Comparison of ENCODE assay signal across 29 mouse cellular contexts in the genomic region with DNA sequence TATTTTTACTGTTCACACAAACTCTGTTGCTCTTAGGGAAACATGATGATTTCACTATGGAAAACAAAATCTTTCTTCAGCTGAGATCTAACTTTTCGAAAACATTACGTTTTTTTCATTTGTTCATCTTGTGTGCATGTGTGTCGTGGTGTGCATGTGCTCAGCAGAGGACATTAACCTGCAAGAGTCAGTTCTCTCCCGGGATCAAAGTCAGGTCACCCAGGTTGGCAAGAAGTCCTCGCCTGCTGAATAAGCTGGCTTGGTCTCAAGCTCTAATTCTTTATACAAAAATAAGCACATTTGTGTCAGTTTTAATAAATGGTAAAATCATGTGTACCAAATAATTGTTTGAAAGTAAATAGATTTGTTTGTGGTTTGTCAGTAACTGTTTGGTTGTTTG.
DNase-seq lines count a peak whose midpoint lies in the region.
"Had no signal": no experiment of that assay in that cellular context is flagged by ENCODE, and none has a peak within 500 bp of the region (broad histone marks: within the 10 kb centered on the region; RNA-seq: fewer than 3 reads in every experiment).

No protein-coding gene starts in this region.

- WGBS in heart, embryonic 10.5 days: 84% methylated on average over 5 of the region's 5 CpGs

- H3K9me3 ChIP-seq in heart, embryonic 10.5 days: peaks cover 5% of the 10 kb centered on the region; the same call in 1 of the 2 replicates
- H3K9me3 ChIP-seq: forebrain, embryonic 15.5 days; intestine, embryonic 15.5 days had no signal

- intact Hi-C loops in heart, postnatal 25 days (cut with DNase I): no loop called here

- peak; percentile 11 for DNase-seq in cerebellum, adult 9-11 months
- DNase-seq in cerebellum, adult 8-10 months: no peak
- DNase-seq in heart, embryonic 10.5 days (ENCODE audit: low spot score): peak; percentile 39
- DNase-seq in heart, postnatal 25 days (ENCODE audit: low spot score): no peak
- peak; percentile 51 for DNase-seq in adipocyte (ENCODE audit: low spot score)
- no peak for DNase-seq in natural killer cell, adult 2 months (ENCODE audit: low spot score in 2 of 2)
- DNase-seq in adrenal gland, postnatal 36 days: no peak
- DNase-seq: adrenal gland, adult 2 months; adrenal gland, postnatal 14 days; B cell, adult 2 months; cerebellum, adult 11-12 months; embryo, embryonic 11 days; gastrocnemius, postnatal 10 days; gastrocnemius, postnatal 36 days; heart, postnatal 14 days; kidney, adult 11 months had no signal

- H3K27me3 ChIP-seq in heart, embryonic 10.5 days (ENCODE audit: insufficient read depth, poor library complexity, severe bottlenecking): no peaks in the 10 kb centered on the region
- H3K27me3 ChIP-seq: CH12.LX; embryonic facial prominence, embryonic 13.5 days; forebrain, embryonic 15.5 days; heart, embryonic 13.5 days; intestine, embryonic 15.5 days; Patski had no signal

- H3K4me3 ChIP-seq in heart, embryonic 10.5 days: no peak overlapping the region
- H3K4me3 ChIP-seq in brown adipose tissue, adult 24 weeks (ENCODE audit: insufficient read depth, low read depth, low read length): no peak overlapping the region
- H3K4me3 ChIP-seq: embryonic facial prominence, embryonic 10.5 days; embryonic facial prominence, embryonic 13.5 days; erythroblast, embryonic 14.5 days; forebrain, embryonic 12.5 days; forebrain, embryonic 15.5 days; heart, embryonic 13.5 days; hindbrain, embryonic 10.5 days; hindbrain, embryonic 13.5 days; intestine, embryonic 15.5 days had no signal

- H3K27ac ChIP-seq in heart, embryonic 10.5 days: no peak overlapping the region
- H3K27ac ChIP-seq in brown adipose tissue, adult 24 weeks (replicated peaks; ENCODE audit: low read depth, low read length): peak overlapping the region; percentile 68; the same call in 1 of the 2 replicates
- H3K27ac ChIP-seq: embryonic facial prominence, embryonic 10.5 days; embryonic facial prominence, embryonic 13.5 days; forebrain, embryonic 12.5 days; forebrain, embryonic 15.5 days; heart, embryonic 13.5 days; hindbrain, embryonic 10.5 days; hindbrain, embryonic 13.5 days; intestine, embryonic 15.5 days had no signal

- H3K4me1 ChIP-seq in heart, embryonic 10.5 days: peaks cover 3% of the 10 kb centered on the region; the same call in 1 of the 2 replicates
- peaks cover 11% of the 10 kb centered on the region for H3K4me1 ChIP-seq in brown adipose tissue, adult 24 weeks (ENCODE audit: control insufficient read depth, insufficient read depth, insufficient read length, low read length)
- H3K4me1 ChIP-seq: embryonic facial prominence, embryonic 10.5 days; embryonic facial prominence, embryonic 13.5 days; forebrain, embryonic 12.5 days; heart, embryonic 13.5 days; hindbrain, embryonic 13.5 days; intestine, embryonic 15.5 days had no signal

- H3K36me3 ChIP-seq in heart, embryonic 10.5 days: no peaks in the 10 kb centered on the region
- H3K36me3 ChIP-seq: embryonic facial prominence, embryonic 10.5 days; embryonic facial prominence, embryonic 13.5 days; forebrain, embryonic 12.5 days; forebrain, embryonic 15.5 days; G1E; heart, embryonic 13.5 days; hindbrain, embryonic 13.5 days; intestine, embryonic 15.5 days had no signal

Comparison
In these comparisons a context has a peak if more than half of its experiments do, and no peak if none do; other contexts are left out.
1. DNase-seq: peak in cerebellum, adult 9-11 months (single experiment), heart, embryonic 10.5 days (single experiment) and adipocyte (single experiment); none in cerebellum, adult 8-10 months (single experiment), heart, postnatal 25 days (single experiment), natural killer cell, adult 2 months (0 of 2) and adrenal gland, postnatal 36 days (0 of 2).